Mouse (Mus musculus) myocyte (in vitro differentiated cells): ENCODE measurements around the gene Bcs1l. TPM values are rescaled to one million over a fixed set of nuclear protein-coding genes. Genes with fewer than 3 reads are reported as not detected.

Experiments used
- H3K27me3 ChIP-seq: one replicate; pipeline ENCODE4 v1.6.1; 2011; ENCODE audit not compliant: control insufficient read depth, insufficient read depth, insufficient read length
- H3K36me3 ChIP-seq: one replicate; pipeline ENCODE4 v1.6.1; 2011; ENCODE audit not compliant: control insufficient read depth, insufficient read depth
- H3K4me2 ChIP-seq: one replicate; pipeline ENCODE4 v1.6.1; 2011; ENCODE audit warnings: low read depth, control low read depth
- H3K4me3 ChIP-seq: one replicate; pipeline ENCODE4 v1.5.1; 2011; ENCODE audit warnings: mild to moderate bottlenecking, control low read depth, moderate library complexity
- H3K79me2 ChIP-seq: one replicate; pipeline ENCODE4 v1.6.1; 2011; ENCODE audit not compliant: control insufficient read depth, insufficient read depth
- H3ac ChIP-seq: one replicate; pipeline ENCODE4 v1.6.1; 2011; ENCODE audit not compliant: control insufficient read depth, insufficient read length
- CEBPB ChIP-seq: IDR thresholded peaks from 2 replicates; pipeline ENCODE4 v1.6.1; 2011; ENCODE audit warnings: mild to moderate bottlenecking, moderate library complexity; ENCODE audit not compliant: poor library complexity, insufficient read depth, severe bottlenecking
- E2F4 ChIP-seq: IDR thresholded peaks from one replicate; pipeline ENCODE4 v1.6.1; 2011; ENCODE audit warnings: mild to moderate bottlenecking, control low read depth, moderate library complexity; ENCODE audit not compliant: insufficient read depth
- MAX ChIP-seq: IDR thresholded peaks from one replicate; pipeline ENCODE4 v1.6.1; 2011; ENCODE audit warnings: low read depth, mild to moderate bottlenecking, control low read depth
- MYOD1 ChIP-seq, 3 experiments: IDR thresholded peaks; one replicate each; pipeline ENCODE4 v1.6.1; 2011; ENCODE audit warnings: control low read depth in 2 of 3, low read depth in 2 of 3, mild to moderate bottlenecking in 2 of 3, moderate library complexity in 1 of 3; ENCODE audit not compliant: insufficient read length in 2 of 3, control insufficient read depth in 1 of 3
- MYOG ChIP-seq, 3 experiments: IDR thresholded peaks; one replicate each; pipeline ENCODE4 v1.6.1; 2011; ENCODE audit warnings: control low read depth in 2 of 3, low read depth in 2 of 3, mild to moderate bottlenecking in 2 of 3; ENCODE audit not compliant: insufficient read length in 2 of 3, control insufficient read depth in 1 of 3, insufficient read depth in 1 of 3
- POLR2A ChIP-seq: IDR thresholded peaks from one replicate; pipeline ENCODE4 v1.6.1; 2011; ENCODE audit warnings: low read depth, mild to moderate bottlenecking, control low read depth, moderate library complexity; ENCODE audit not compliant: insufficient read length
- POLR2AphosphoS2 ChIP-seq: IDR thresholded peaks from one replicate; pipeline ENCODE4 v1.6.1; 2011; ENCODE audit warnings: low read depth, control low read depth; ENCODE audit not compliant: insufficient read length
- REST ChIP-seq: IDR thresholded peaks from one replicate; pipeline ENCODE4 v1.6.1; 2011; ENCODE audit warnings: mild to moderate bottlenecking, control low read depth, moderate library complexity; ENCODE audit not compliant: insufficient read depth, insufficient read length
- SRF ChIP-seq: IDR thresholded peaks from one replicate; pipeline ENCODE4 v1.6.1; 2011; ENCODE audit warnings: low read depth; ENCODE audit not compliant: control insufficient read depth, insufficient read length
- TCF12 ChIP-seq: IDR thresholded peaks from one replicate; pipeline ENCODE4 v1.6.1; 2011; ENCODE audit warnings: mild to moderate bottlenecking, control low read depth; ENCODE audit not compliant: poor library complexity, insufficient read depth, severe bottlenecking
- TCF3 ChIP-seq: IDR thresholded peaks from one replicate; pipeline ENCODE4 v1.6.1; 2011; ENCODE audit warnings: low read depth, control low read depth; ENCODE audit not compliant: insufficient read length
- USF1 ChIP-seq: IDR thresholded peaks from one replicate; pipeline ENCODE4 v1.6.1; 2011; ENCODE audit warnings: low read depth, mild to moderate bottlenecking, control low read depth, moderate library complexity
- polyA plus RNA-seq: library from polyadenylated mRNA; unstranded; fragments of >200 nt; fragmentation: generic; extraction: Trizol; gene quantifications from one replicate; pipeline ENCODE4 v1.2.1, GENCODE M21; 2012; ENCODE audit warnings: missing spikeins

The Bcs1l gene
- polyA plus RNA-seq, 1 experiment, result 22.7 TPM

DNA sequence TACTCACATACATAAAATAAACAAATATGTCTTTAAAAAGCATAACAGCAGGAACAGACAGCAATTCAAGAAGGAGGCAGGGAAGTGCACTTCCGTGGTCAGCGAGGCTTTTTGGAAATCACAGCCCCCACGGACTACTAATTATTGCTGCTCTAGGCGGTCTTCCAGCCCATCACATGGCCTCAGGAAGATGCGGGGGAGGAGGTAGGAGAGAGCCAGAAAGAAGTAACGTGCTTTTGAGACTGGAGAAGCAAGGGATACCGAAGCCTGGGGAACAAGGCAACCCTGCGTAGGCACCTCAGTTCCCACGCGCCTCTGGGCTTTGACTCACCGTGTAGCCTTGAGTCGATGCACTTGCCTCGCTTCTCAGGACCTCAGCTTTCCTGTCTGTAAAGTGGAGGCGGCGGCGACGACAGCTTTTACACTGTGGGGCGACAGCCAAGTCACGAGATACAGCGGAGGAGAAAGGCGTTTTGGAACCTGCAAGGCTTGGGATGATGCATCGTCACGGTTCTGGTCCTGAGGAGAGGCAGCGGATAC, 786 bp upstream of the Bcs1l start:
- Histone ChIP-seq H3K79me2 (peaks cover 46% of the 10 kb centered on the region), H3K4me2 (peak overlapping the region; percentile 84), H3K36me3 (peaks cover 10% of the 10 kb centered on the region), H3K27me3 (no peaks in the 10 kb centered on the region), H3K4me3 (peak overlapping the region; percentile 66), H3ac (peak overlapping the region; percentile 49)
- TF ChIP-seq POLR2AphosphoS2 (no peak), POLR2A (peak; percentile 3), USF1 (peak; percentile 36)

DNA sequence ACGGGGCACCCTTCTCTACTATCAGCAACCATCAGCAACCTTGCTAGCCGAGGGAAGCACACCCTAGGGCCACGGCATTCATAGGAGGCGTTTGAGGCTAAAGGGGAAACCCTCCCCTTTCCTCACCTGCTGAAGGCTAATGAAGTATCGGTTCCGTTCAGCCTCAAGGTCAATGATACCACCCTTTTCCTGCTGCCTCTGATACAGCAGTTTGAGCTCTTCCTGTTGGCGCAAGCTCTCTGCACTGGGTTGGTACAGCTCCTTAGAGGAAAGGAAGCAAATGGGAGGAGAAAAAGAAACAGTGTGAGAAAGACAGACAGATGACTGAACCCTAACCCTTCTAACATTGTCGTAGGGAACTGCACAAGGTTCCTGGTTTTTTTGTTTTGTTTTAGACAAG, 6.3 kb downstream of the Bcs1l start:
- no peaks in the 10 kb centered on the region for H3K27me3 ChIP-seq
- H3K36me3 ChIP-seq, result peaks cover 32% of the 10 kb centered on the region
- peaks cover 5% of the 10 kb centered on the region for H3K79me2 ChIP-seq
- no peak overlapping the region for H3K4me3 ChIP-seq
- H3ac ChIP-seq, result no peak overlapping the region
- H3K4me2 ChIP-seq, result no peak overlapping the region
- TF ChIP-seq MYOG (IDR thresholded peaks at IDR 0.05; ENCODE audit: control insufficient read depth in 1 of 3, insufficient read depth in 1 of 3, insufficient read length in 2 of 3, low read depth in 2 of 3) (no peak), SRF (no peak), POLR2A (peak; percentile 7)

DNA sequence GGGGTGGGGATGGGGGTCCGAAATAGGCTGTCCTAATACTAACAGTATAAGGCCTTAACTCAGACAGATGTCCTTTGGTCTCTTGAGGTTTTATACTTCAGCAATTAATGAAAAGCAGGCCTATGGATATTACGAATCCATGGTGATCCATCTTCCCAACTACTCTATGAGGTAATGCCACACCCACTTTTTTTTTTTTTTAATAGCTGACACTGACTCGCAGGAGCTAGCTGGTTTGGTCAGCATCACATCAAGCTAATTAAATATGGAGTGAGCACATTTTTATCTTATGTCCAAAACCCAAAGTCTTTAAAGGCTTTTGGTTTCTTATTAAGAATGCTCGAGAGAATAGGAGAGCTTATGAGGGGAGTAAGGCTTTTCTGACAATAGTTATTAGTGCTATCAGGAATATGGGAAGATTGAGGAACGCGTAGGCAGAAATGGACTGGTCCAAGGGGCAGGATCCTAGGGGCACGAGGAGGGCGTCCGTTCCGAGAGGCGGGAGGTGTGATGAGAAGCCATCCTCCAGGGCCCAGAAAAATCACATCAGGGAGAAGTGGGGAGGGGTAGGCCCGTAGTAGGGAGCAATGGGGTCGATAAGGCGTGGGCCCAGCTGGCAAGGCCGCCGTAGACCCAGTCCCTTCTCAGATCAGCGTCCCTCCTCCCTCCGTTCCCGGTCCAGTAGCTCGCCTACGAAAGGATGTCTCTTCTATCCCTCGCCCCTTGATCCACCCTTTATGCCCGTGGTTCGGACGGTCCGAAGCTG, 12.6 kb downstream of the Bcs1l start:
- peak overlapping the region; percentile 35 for H3ac ChIP-seq
- peaks cover 19% of the 10 kb centered on the region for H3K36me3 ChIP-seq
- peak overlapping the region; percentile 64 for H3K4me3 ChIP-seq
- TF ChIP-seq MAX (no peak), POLR2AphosphoS2 (no peak), POLR2A (no peak), USF1 (no peak), REST (no peak)
- H3K79me2 ChIP-seq, result peaks cover 20% of the 10 kb centered on the region
- H3K27me3 ChIP-seq, result no peaks in the 10 kb centered on the region
- peak overlapping the region; percentile 66 for H3K4me2 ChIP-seq

DNA sequence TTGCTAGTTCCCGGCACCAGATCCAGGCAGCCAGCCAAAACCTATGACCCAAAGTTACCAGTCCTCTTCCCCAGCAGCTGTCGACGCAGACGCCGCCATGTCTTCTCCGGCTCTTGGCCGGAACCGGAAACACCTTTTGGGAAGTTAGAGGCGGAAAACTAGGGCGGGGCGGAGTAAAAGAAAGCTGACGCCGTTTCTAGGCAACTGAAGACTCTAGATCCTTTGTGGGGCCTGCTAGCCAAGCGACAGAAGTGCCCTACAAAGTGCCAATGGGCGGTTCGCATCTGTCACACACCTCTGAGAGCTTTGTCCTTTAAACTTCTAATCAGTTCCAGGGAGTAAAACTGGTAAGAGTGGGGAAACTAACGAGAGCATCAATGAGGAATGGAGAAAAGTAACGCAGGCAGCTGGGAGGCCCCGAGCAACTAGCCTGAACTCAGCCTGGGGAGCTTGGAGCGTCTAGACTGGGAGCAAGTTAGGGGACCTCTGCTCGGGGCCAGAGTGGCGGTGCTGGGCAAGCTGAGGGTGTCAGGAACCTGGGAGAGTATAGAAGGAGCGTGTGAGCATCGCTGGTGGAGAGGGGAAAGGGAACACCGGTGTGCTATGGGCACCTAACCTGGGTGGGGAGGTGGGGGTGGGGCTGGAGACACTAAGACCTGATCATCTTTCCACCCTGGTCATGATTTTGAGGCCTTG, 13.3 kb downstream of the Bcs1l start, which contains the start of the genes Rnf25 and Stk36:
Gene Rnf25 (minus strand): TSS at position 131 of the 696 bp plus-strand sequence.
Gene Stk36 (plus strand): TSS at position 179 of the 696 bp plus-strand sequence.
- H3K36me3 ChIP-seq, result peaks cover 19% of the 10 kb centered on the region
- peak within 1 kb of the TSS; percentile 35 for H3ac ChIP-seq
- TF ChIP-seq POLR2A (peak; percentile 81), TCF12 (no peak), CEBPB (no peak), POLR2AphosphoS2 (peak; percentile 86), MYOD1 (IDR thresholded peaks at IDR 0.05; ENCODE audit: control insufficient read depth in 1 of 3, insufficient read length in 2 of 3, low read depth in 2 of 3) (peak; percentile 38 to 42 (median 41)), TCF3 (no peak), MYOG (IDR thresholded peaks at IDR 0.05; ENCODE audit: control insufficient read depth in 1 of 3, insufficient read depth in 1 of 3, insufficient read length in 2 of 3, low read depth in 2 of 3) (peak in 2 of 3 experiments; percentile 6 to 48), SRF (peak; percentile 92)
- H3K4me2 ChIP-seq, result peak within 1 kb of the TSS; percentile 87
- H3K4me3 ChIP-seq, result peak within 1 kb of the TSS; percentile 64
- H3K27me3 ChIP-seq, result no peaks in the 10 kb centered on the region
- H3K79me2 ChIP-seq, result peaks cover 20% of the 10 kb centered on the region

DNA sequence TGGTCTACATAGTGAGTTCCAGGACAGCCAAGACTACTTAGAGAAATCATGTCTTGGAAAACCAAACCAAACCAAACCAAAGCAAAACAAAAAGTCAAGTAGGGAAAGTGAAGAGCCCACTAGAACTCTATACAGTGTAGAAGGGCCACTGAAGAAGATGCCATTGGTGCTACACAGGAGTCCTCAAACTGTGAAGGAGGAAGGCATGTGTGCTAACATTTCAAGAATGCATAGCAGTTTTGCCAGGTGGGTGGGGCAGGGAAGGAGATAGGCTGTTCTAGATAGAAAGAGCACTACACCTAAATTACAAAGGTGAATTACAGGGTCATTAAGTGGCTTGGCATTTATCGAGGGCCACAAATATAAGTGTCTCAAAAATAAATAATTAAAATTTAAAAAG, 36.1 kb downstream of the Bcs1l start:
- Histone ChIP-seq H3K4me3 (no peak overlapping the region), H3ac (no peak overlapping the region), H3K4me2 (no peak overlapping the region), H3K36me3 (no peaks in the 10 kb centered on the region), H3K79me2 (no peaks in the 10 kb centered on the region), H3K27me3 (no peaks in the 10 kb centered on the region)
- TF ChIP-seq MYOG (IDR thresholded peaks at IDR 0.05; ENCODE audit: control insufficient read depth in 1 of 3, insufficient read depth in 1 of 3, insufficient read length in 2 of 3, low read depth in 2 of 3) (no peak), USF1 (no peak), POLR2AphosphoS2 (no peak), CEBPB (no peak), REST (no peak), TCF12 (no peak), TCF3 (no peak), SRF (no peak), MYOD1 (IDR thresholded peaks at IDR 0.05; ENCODE audit: control insufficient read depth in 1 of 3, insufficient read length in 2 of 3, low read depth in 2 of 3) (no peak), E2F4 (no peak)
